Mouse (Mus musculus): ENCODE results near the gene Ttyh1. TPM values are rescaled to one million over a fixed set of nuclear protein-coding genes. Genes with fewer than 3 reads are reported as not detected.

The Ttyh1 gene
- polyA plus RNA-seq, 1 experiment from 2014 or later, result 2.6 TPM

GRCm38 (mm10) chr7:4091170-4091569, 28.0 kb upstream of the Ttyh1 start:
- no peak for ATAC-seq (ENCODE audit: insufficient number of reproducible peaks, low FRiP score, low TSS enrichment, low read depth)
- H3K27me3 ChIP-seq, result no peaks in the 10 kb centered on the region
- no peak overlapping the region for H3K4me3 ChIP-seq
- H3K4me1 ChIP-seq, result no peaks in the 10 kb centered on the region
- H3K9ac ChIP-seq, result no peak overlapping the region
- no peaks in the 10 kb centered on the region for H3K36me3 ChIP-seq
- H3K4me2 ChIP-seq, result no peak overlapping the region
- 47% methylated on average over 8 of the region's 8 CpGs for WGBS
- H3K9me3 ChIP-seq, result no peaks in the 10 kb centered on the region
- no peak overlapping the region for H3K27ac ChIP-seq

- Histone ChIP-seq H3K9me3 (no peaks in the 10 kb centered on the region), H3K4me2 (no peak overlapping the region), H3K9ac (no peak overlapping the region), H3K4me1 (no peaks in the 10 kb centered on the region), H3K4me3 (no peak overlapping the region), H3K27ac (no peak overlapping the region), H3K36me3 (no peaks in the 10 kb centered on the region), H3K27me3 (no peaks in the 10 kb centered on the region)
- ATAC-seq (ENCODE audit: insufficient number of reproducible peaks, low FRiP score, low TSS enrichment, low read depth), result no peak
- WGBS, result 68% methylated on average over 2 of the region's 2 CpGs
Observed at GRCm38 (mm10) chr7:4098301-4098700, 20.9 kb upstream of the Ttyh1 start.

GRCm38 (mm10) chr7:4098832-4099231, 20.4 kb upstream of the Ttyh1 start:
- Histone ChIP-seq H3K4me1 (no peaks in the 10 kb centered on the region), H3K36me3 (no peaks in the 10 kb centered on the region), H3K27ac (no peak overlapping the region), H3K9me3 (no peaks in the 10 kb centered on the region), H3K27me3 (no peaks in the 10 kb centered on the region), H3K4me3 (no peak overlapping the region), H3K9ac (no peak overlapping the region), H3K4me2 (no peak overlapping the region)
- WGBS, result 60% methylated on average over 2 of the region's 2 CpGs
- ATAC-seq (ENCODE audit: insufficient number of reproducible peaks, low FRiP score, low TSS enrichment, low read depth), result no peak

- Histone ChIP-seq H3K27me3 (no peaks in the 10 kb centered on the region), H3K9ac (no peak overlapping the region), H3K4me3 (no peak overlapping the region), H3K36me3 (no peaks in the 10 kb centered on the region), H3K4me1 (no peaks in the 10 kb centered on the region), H3K27ac (no peak overlapping the region), H3K9me3 (no peaks in the 10 kb centered on the region), H3K4me2 (no peak overlapping the region)
- no peak for ATAC-seq (ENCODE audit: insufficient number of reproducible peaks, low FRiP score, low TSS enrichment, low read depth)
- WGBS, result 74% methylated on average over 5 of the region's 5 CpGs
Observed at GRCm38 (mm10) chr7:4101144-4101543, 18.1 kb upstream of the Ttyh1 start.

- Histone ChIP-seq H3K36me3 (no peaks in the 10 kb centered on the region), H3K4me3 (no peak overlapping the region), H3K4me2 (no peak overlapping the region), H3K27me3 (no peaks in the 10 kb centered on the region), H3K4me1 (no peaks in the 10 kb centered on the region), H3K9me3 (no peaks in the 10 kb centered on the region), H3K9ac (no peak overlapping the region), H3K27ac (no peak overlapping the region)
- ATAC-seq (ENCODE audit: insufficient number of reproducible peaks, low FRiP score, low TSS enrichment, low read depth), result no peak
- 14% methylated on average over 4 of the region's 4 CpGs for WGBS
Observed at GRCm38 (mm10) chr7:4103411-4103810, 15.8 kb upstream of the Ttyh1 start.

- H3K9me3 ChIP-seq, result no peaks in the 10 kb centered on the region
- 46% methylated on average over 3 of the region's 3 CpGs for WGBS
- H3K4me1 ChIP-seq, result no peaks in the 10 kb centered on the region
- no peaks in the 10 kb centered on the region for H3K27me3 ChIP-seq
- H3K4me2 ChIP-seq, result no peak overlapping the region
- no peak for ATAC-seq (ENCODE audit: insufficient number of reproducible peaks, low FRiP score, low TSS enrichment, low read depth)
- no peak overlapping the region for H3K9ac ChIP-seq
- no peaks in the 10 kb centered on the region for H3K36me3 ChIP-seq
- no peak overlapping the region for H3K27ac ChIP-seq
- H3K4me3 ChIP-seq, result no peak overlapping the region
Observed at GRCm38 (mm10) chr7:4111766-4112165, 7.4 kb upstream of the Ttyh1 start.

GRCm38 (mm10) chr7:4117050-4117814, 2.0 kb upstream of the Ttyh1 start:
- ATAC-seq (ENCODE audit: insufficient number of reproducible peaks, low FRiP score, low TSS enrichment, low read depth), result no peak
- 58% methylated on average over 8 of the region's 8 CpGs for WGBS

GRCm38 (mm10) chr7:4119976-4120921, 1.0 kb downstream of the Ttyh1 start:
- Histone ChIP-seq H3K27ac (no peak overlapping the region), H3K9ac (no peak overlapping the region), H3K4me3 (peak overlapping the region; percentile 41), H3K36me3 (no peaks in the 10 kb centered on the region), H3K27me3 (peaks cover 36% of the 10 kb centered on the region), H3K9me3 (no peaks in the 10 kb centered on the region), H3K4me2 (peak overlapping the region; percentile 78; the same call in 1 of the 2 replicates), H3K4me1 (peaks cover 27% of the 10 kb centered on the region)
- no peak for ATAC-seq (ENCODE audit: insufficient number of reproducible peaks, low FRiP score, low TSS enrichment, low read depth)
- 28% methylated on average over 18 of the region's 19 CpGs for WGBS

More at GRCm38 (mm10) chr7:4117050-4117814, 2.0 kb upstream of the Ttyh1 start:
- Histone ChIP-seq H3K9ac (no peak overlapping the region), H3K4me3 (no peak overlapping the region), H3K36me3 (no peaks in the 10 kb centered on the region), H3K4me1 (peaks cover 9% of the 10 kb centered on the region), H3K27ac (no peak overlapping the region), H3K27me3 (peaks cover 36% of the 10 kb centered on the region), H3K9me3 (no peaks in the 10 kb centered on the region), H3K4me2 (no peak overlapping the region)

- peaks cover 27% of the 10 kb centered on the region for H3K4me1 ChIP-seq
- H3K4me3 ChIP-seq, result no peak overlapping the region
- WGBS, result 45% methylated on average over 11 of the region's 11 CpGs
- peaks cover 36% of the 10 kb centered on the region for H3K27me3 ChIP-seq
- no peaks in the 10 kb centered on the region for H3K9me3 ChIP-seq
- no peak overlapping the region for H3K9ac ChIP-seq
- H3K27ac ChIP-seq, result no peak overlapping the region
- no peaks in the 10 kb centered on the region for H3K36me3 ChIP-seq
- no peak for ATAC-seq (ENCODE audit: insufficient number of reproducible peaks, low FRiP score, low TSS enrichment, low read depth)
- H3K4me2 ChIP-seq, result no peak overlapping the region
Observed at GRCm38 (mm10) chr7:4122076-4122768, 3.0 kb downstream of the Ttyh1 start.

GRCm38 (mm10) chr7:4122783-4123182, 3.6 kb downstream of the Ttyh1 start:
- Histone ChIP-seq H3K9me3 (no peaks in the 10 kb centered on the region), H3K27me3 (peaks cover 36% of the 10 kb centered on the region), H3K4me2 (no peak overlapping the region), H3K4me1 (peaks cover 27% of the 10 kb centered on the region), H3K36me3 (no peaks in the 10 kb centered on the region), H3K9ac (no peak overlapping the region), H3K27ac (no peak overlapping the region), H3K4me3 (no peak overlapping the region)
- 88% methylated on average over 10 of the region's 10 CpGs for WGBS
- no peak for ATAC-seq (ENCODE audit: insufficient number of reproducible peaks, low FRiP score, low TSS enrichment, low read depth)

GRCm38 (mm10) chr7:4123732-4124131, 4.5 kb downstream of the Ttyh1 start:
- 47% methylated on average over 1 of the region's 1 CpGs for WGBS

More at GRCm38 (mm10) chr7:4123732-4124131, 4.5 kb downstream of the Ttyh1 start:
- H3K36me3 ChIP-seq, result no peaks in the 10 kb centered on the region
- no peak overlapping the region for H3K4me3 ChIP-seq
- no peaks in the 10 kb centered on the region for H3K9me3 ChIP-seq
- no peak overlapping the region for H3K9ac ChIP-seq
- no peak overlapping the region for H3K27ac ChIP-seq
- H3K4me2 ChIP-seq, result no peak overlapping the region
- no peak for ATAC-seq (ENCODE audit: insufficient number of reproducible peaks, low FRiP score, low TSS enrichment, low read depth)
- peaks cover 27% of the 10 kb centered on the region for H3K4me1 ChIP-seq
- H3K27me3 ChIP-seq, result peaks cover 31% of the 10 kb centered on the region
